Mouse (Mus musculus): ENCODE measurements around the gene Zpr1.

- TF ChIP-seq CTCF (IDR thresholded peaks at IDR 0.05; ENCODE audit: control insufficient read depth, insufficient read depth, low read length) (peak; percentile 30; the same call in 1 of the 2 replicates), POLR2A (IDR thresholded peaks at IDR 0.05; ENCODE audit: borderline replicate concordance, control insufficient read depth, low read depth, low read length) (no peak)
These were observed 36.3 kb downstream of the Zpr1 start for GRCm38 (mm10) chr9:46309121-46309520.
